Mouse (Mus musculus) myocyte (in vitro differentiated cells): ENCODE data around the gene Dnah5.

Source experiments
- MAX ChIP-seq: IDR thresholded peaks from one replicate; pipeline ENCODE4 v1.6.1; 2011; ENCODE audit warnings: low read depth, mild to moderate bottlenecking, control low read depth
- MYOG ChIP-seq, 3 experiments: IDR thresholded peaks; one replicate each; pipeline ENCODE4 v1.6.1; 2011; ENCODE audit warnings: control low read depth in 2 of 3, low read depth in 2 of 3, mild to moderate bottlenecking in 2 of 3; ENCODE audit not compliant: insufficient read length in 2 of 3, control insufficient read depth in 1 of 3, insufficient read depth in 1 of 3
- POLR2A ChIP-seq: IDR thresholded peaks from one replicate; pipeline ENCODE4 v1.6.1; 2011; ENCODE audit warnings: low read depth, mild to moderate bottlenecking, control low read depth, moderate library complexity; ENCODE audit not compliant: insufficient read length
- POLR2AphosphoS2 ChIP-seq: IDR thresholded peaks from one replicate; pipeline ENCODE4 v1.6.1; 2011; ENCODE audit warnings: low read depth, control low read depth; ENCODE audit not compliant: insufficient read length
- SRF ChIP-seq: IDR thresholded peaks from one replicate; pipeline ENCODE4 v1.6.1; 2011; ENCODE audit warnings: low read depth; ENCODE audit not compliant: control insufficient read depth, insufficient read length
- TCF12 ChIP-seq: IDR thresholded peaks from one replicate; pipeline ENCODE4 v1.6.1; 2011; ENCODE audit warnings: mild to moderate bottlenecking, control low read depth; ENCODE audit not compliant: poor library complexity, insufficient read depth, severe bottlenecking
- USF1 ChIP-seq: IDR thresholded peaks from one replicate; pipeline ENCODE4 v1.6.1; 2011; ENCODE audit warnings: low read depth, mild to moderate bottlenecking, control low read depth, moderate library complexity

DNA sequence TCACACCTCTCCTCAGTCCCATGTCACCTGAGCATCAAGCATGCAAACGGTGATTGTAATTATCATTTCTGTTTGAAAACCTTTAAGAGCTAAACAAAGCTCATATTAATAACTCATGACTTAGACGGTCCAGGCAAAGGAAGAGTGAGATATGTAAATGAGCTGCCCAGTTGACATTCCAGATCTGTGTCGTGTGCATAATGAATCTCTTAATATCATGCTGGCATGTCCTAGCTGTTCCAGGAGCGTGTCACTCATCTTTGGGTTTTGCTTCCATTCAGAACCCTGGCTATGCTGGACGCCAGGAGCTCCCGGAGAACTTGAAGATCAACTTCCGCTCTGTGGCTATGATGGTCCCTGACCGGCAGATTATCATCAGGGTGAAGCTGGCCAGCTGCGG, 123.9 kb downstream of the Dnah5 start:
- TF ChIP-seq POLR2A (no peak), USF1 (no peak), TCF12 (no peak), MAX (no peak), SRF (no peak), MYOG (IDR thresholded peaks at IDR 0.05; ENCODE audit: control insufficient read depth in 1 of 3, insufficient read depth in 1 of 3, insufficient read length in 2 of 3, low read depth in 2 of 3) (no peak), POLR2AphosphoS2 (no peak)
